9 mouse cellular contexts compared by ENCODE assay signal in genomic region chr11:46309111-46309741, GRCm38 (mm10). TPM values are rescaled to one million over a fixed set of nuclear protein-coding genes. Genes with fewer than 3 reads are reported as not detected.
DNase-seq lines count a peak whose midpoint lies in the region; ATAC-seq and TF ChIP-seq lines count a peak whose summit lies in the region.
"Had no signal": no experiment of that assay in that cellular context is flagged by ENCODE, and none has a peak within 500 bp of the region (broad histone marks: within the 10 kb centered on the region; RNA-seq: fewer than 3 reads in every experiment).

No protein-coding gene starts in this region.

- no peaks in the 10 kb centered on the region for H3K36me3 ChIP-seq in forebrain, postnatal 0 days (ENCODE audit: insufficient read depth)
- H3K36me3 ChIP-seq in lung, embryonic 16.5 days (ENCODE audit: control insufficient read depth, insufficient read depth, low read length): no peaks in the 10 kb centered on the region
- H3K36me3 ChIP-seq: heart, embryonic 13.5 days had no signal

- TF ChIP-seq POLR2A in brain, embryonic 14.5 days (IDR thresholded peaks at IDR 0.05; ENCODE audit: borderline replicate concordance, extremely low read depth, insufficient read depth, insufficient read length, poor library complexity, severe bottlenecking): no peak

- H3K27me3 ChIP-seq in forebrain, postnatal 0 days (ENCODE audit: insufficient read depth, low read length): no peaks in the 10 kb centered on the region
- peaks cover 8% of the 10 kb centered on the region; the same call in 1 of the 2 replicates for H3K27me3 ChIP-seq in lung, embryonic 16.5 days (ENCODE audit: control insufficient read depth, insufficient read depth, low read depth, low read length)

- no peak for ATAC-seq in forebrain, postnatal 0 days
- peak; percentile 45 for ATAC-seq in lung, embryonic 16.5 days (ENCODE audit: low read depth)
- no peak for ATAC-seq in megakaryocyte progenitor cell, adult 5-6 weeks (replicated peaks; ENCODE audit: poor library complexity)
- ATAC-seq in granulocyte monocyte progenitor cell, adult 5-6 weeks (replicated peaks; ENCODE audit: poor library complexity, severe bottlenecking): no peak

- DNase-seq in layer of hippocampus, adult 2 months (ENCODE audit: low spot score in 2 of 2): no peak
- DNase-seq in layer of hippocampus, adult 9-10 months (ENCODE audit: low spot score): no peak
- peak; percentile 31 for DNase-seq in brain, embryonic 14.5 days (ENCODE audit: low read depth)
- DNase-seq in forebrain, postnatal 0 days: peak; percentile 17
- DNase-seq in right cerebral cortex, postnatal 4 days: peak; percentile 48

- TF ChIP-seq CTCF in layer of hippocampus, adult 2 months (conservative IDR thresholded peaks at IDR 0.05): no peak
- no peak for TF ChIP-seq CTCF in brain, embryonic 14.5 days (IDR thresholded peaks at IDR 0.05; ENCODE audit: borderline replicate concordance, extremely low read depth, insufficient read depth, insufficient read length)
- no peak for TF ChIP-seq CTCF in forebrain, postnatal 0 days (IDR thresholded peaks at IDR 0.05; ENCODE audit: low read depth)

- WGBS in forebrain, postnatal 0 days: 44% methylated on average over 20 of the region's 20 CpGs
- WGBS in lung, embryonic 16.5 days: 67% methylated on average over 20 of the region's 20 CpGs

- H3K4me2 ChIP-seq in forebrain, postnatal 0 days (ENCODE audit: low read depth): peak overlapping the region; percentile 83
- H3K4me2 ChIP-seq in lung, embryonic 16.5 days (ENCODE audit: low read depth, low read length): no peak overlapping the region
- H3K4me2 ChIP-seq: heart, embryonic 13.5 days had no signal

- H3K9me3 ChIP-seq in forebrain, postnatal 0 days (ENCODE audit: low read length): no peaks in the 10 kb centered on the region
- no peaks in the 10 kb centered on the region for H3K9me3 ChIP-seq in lung, embryonic 16.5 days (ENCODE audit: control insufficient read depth, low read length)
- H3K9me3 ChIP-seq: heart, embryonic 13.5 days had no signal

- H3K4me3 ChIP-seq in layer of hippocampus, adult 2 months: peak overlapping the region; percentile 76
- H3K4me3 ChIP-seq in forebrain, postnatal 0 days (ENCODE audit: low read depth, low read length): peak overlapping the region; percentile 88
- H3K4me3 ChIP-seq in lung, embryonic 16.5 days (ENCODE audit: low read length): no peak overlapping the region
- H3K4me3 ChIP-seq: heart, embryonic 13.5 days had no signal

- peaks cover 15% of the 10 kb centered on the region for H3K4me1 ChIP-seq in forebrain, postnatal 0 days (ENCODE audit: insufficient read depth)
- H3K4me1 ChIP-seq in lung, embryonic 16.5 days (replicated peaks; ENCODE audit: control insufficient read depth, insufficient read depth, low read length): peaks cover 12% of the 10 kb centered on the region; the same call in 1 of the 2 replicates

- peak overlapping the region; percentile 40 for H3K9ac ChIP-seq in forebrain, postnatal 0 days
- H3K9ac ChIP-seq in lung, embryonic 16.5 days (ENCODE audit: low read length): no peak overlapping the region
- H3K9ac ChIP-seq: heart, embryonic 13.5 days had no signal

- peak overlapping the region; percentile 82 for H3K27ac ChIP-seq in layer of hippocampus, adult 2 months
- H3K27ac ChIP-seq in forebrain, postnatal 0 days (ENCODE audit: low read depth, low read length): 0 out of 2 replicates have a peak overlapping the region, but pooled peaks have one; percentile 15
- no peak overlapping the region for H3K27ac ChIP-seq in lung, embryonic 16.5 days (ENCODE audit: low read length)
- H3K27ac ChIP-seq: heart, embryonic 13.5 days had no signal

RNA-seq across cellular contexts. Expression of gene Cyfip2, which starts 3.4 kb away (rescaled TPM):
- 100 to 1,000 TPM; 530 to 540 TPM for total RNA-seq in layer of hippocampus, adult 2 months (2021)
- polyA plus RNA-seq in brain, embryonic 14.5 days (2012; rRNA removed): 35.9 and 75.9 TPM in 2 replicates
- 92.5 and 114 TPM in 2 replicates for total RNA-seq in forebrain, postnatal 0 days (2014; rRNA removed)
- 54.9 and 75.8 TPM in 2 replicates for polyA plus RNA-seq in forebrain, postnatal 0 days (2015; fragmentation: Nextera tagmentation; extraction: Ambion mirVana)
- polyA plus RNA-seq in lung, embryonic 16.5 days (2015; fragmentation: Nextera tagmentation; extraction: Ambion mirVana): 8.6 and 9.9 TPM in 2 replicates
- 121 and 122 TPM in 2 replicates for total RNA-seq in megakaryocyte progenitor cell, adult 5-6 weeks (2015)
- total RNA-seq in megakaryocyte progenitor cell, adult 5-6 weeks (2017): 48.6 and 53.3 TPM in 2 replicates
- 92.3 and 106 TPM in 2 replicates for total RNA-seq in granulocyte monocyte progenitor cell, adult 5-6 weeks (2014; fragmentation: Nextera tagmentation)
- 43.2 and 55.8 TPM in 2 replicates for total RNA-seq in granulocyte monocyte progenitor cell, adult 5-6 weeks (2017)

Comparison
In these comparisons a context has a peak if more than half of its experiments do, and no peak if none do; other contexts are left out.
1. DNase-seq: peak in brain, embryonic 14.5 days (single experiment), forebrain, postnatal 0 days (single experiment) and right cerebral cortex, postnatal 4 days (single experiment); none in layer of hippocampus, adult 2 months (0 of 2) and layer of hippocampus, adult 9-10 months (single experiment).